In genomic region chr9:69669611-69670550, GRCm38 (mm10) we compare ENCODE assay signal across 8 mouse cellular contexts.
DNase-seq lines count a peak whose midpoint lies in the region; ATAC-seq lines count a peak whose summit lies in the region.

No protein-coding gene starts in this region.

- H3K4me1 ChIP-seq in kidney, embryonic 16.5 days (ENCODE audit: insufficient read depth, low read length): peaks cover 8% of the 10 kb centered on the region; the same call in 1 of the 2 replicates
- H3K4me1 ChIP-seq in forebrain, embryonic 15.5 days: peaks cover 30% of the 10 kb centered on the region
- H3K4me1 ChIP-seq in midbrain, embryonic 15.5 days: peaks cover 30% of the 10 kb centered on the region
- H3K4me1 ChIP-seq in liver, embryonic 11.5 days (replicated peaks; ENCODE audit: control insufficient read depth, insufficient read depth, low read length): no peaks in the 10 kb centered on the region

- DNase-seq in kidney, postnatal 14 days: no peak
- DNase-seq in embryo, embryonic 11 days: peak; percentile 56
- no peak for DNase-seq in liver, embryonic 11.5 days (ENCODE audit: low spot score)
- DNase-seq in frontal cortex, postnatal 10 days (ENCODE audit: low spot score in 2 of 2): no peak
- no peak for DNase-seq in kidney, postnatal 25 days

- peaks cover 6% of the 10 kb centered on the region for H3K9me3 ChIP-seq in kidney, embryonic 16.5 days (ENCODE audit: low read length)
- no peaks in the 10 kb centered on the region for H3K9me3 ChIP-seq in forebrain, embryonic 15.5 days
- H3K9me3 ChIP-seq in midbrain, embryonic 15.5 days: no peaks in the 10 kb centered on the region
- H3K9me3 ChIP-seq in liver, embryonic 11.5 days (ENCODE audit: control insufficient read depth, low read length): no peaks in the 10 kb centered on the region

- no peaks in the 10 kb centered on the region for H3K36me3 ChIP-seq in kidney, embryonic 16.5 days (ENCODE audit: insufficient read depth, low read length)
- no peaks in the 10 kb centered on the region for H3K36me3 ChIP-seq in forebrain, embryonic 15.5 days
- H3K36me3 ChIP-seq in midbrain, embryonic 15.5 days (replicated peaks): no peaks in the 10 kb centered on the region
- H3K36me3 ChIP-seq in liver, embryonic 11.5 days (ENCODE audit: control insufficient read depth, insufficient read depth, low read length): no peaks in the 10 kb centered on the region

- H3K4me2 ChIP-seq in kidney, embryonic 16.5 days (replicated peaks; ENCODE audit: low read depth, low read length): peak overlapping the region; percentile 31; the same call in 1 of the 2 replicates
- peak overlapping the region; percentile 41 for H3K4me2 ChIP-seq in forebrain, embryonic 15.5 days (replicated peaks)
- H3K4me2 ChIP-seq in midbrain, embryonic 15.5 days: peak overlapping the region; percentile 66
- no peak overlapping the region for H3K4me2 ChIP-seq in liver, embryonic 11.5 days

- peak overlapping the region; percentile 27; the same call in 1 of the 2 replicates for H3K4me3 ChIP-seq in kidney, embryonic 16.5 days (ENCODE audit: low read length)
- peak overlapping the region; percentile 27; the same call in 1 of the 2 replicates for H3K4me3 ChIP-seq in forebrain, embryonic 15.5 days
- H3K4me3 ChIP-seq in midbrain, embryonic 15.5 days: peak overlapping the region; percentile 31
- no peak overlapping the region for H3K4me3 ChIP-seq in liver, embryonic 11.5 days (ENCODE audit: low read depth, low read length)

- no peak overlapping the region for H3K27ac ChIP-seq in kidney, embryonic 16.5 days (ENCODE audit: low read length)
- H3K27ac ChIP-seq in forebrain, embryonic 15.5 days (replicated peaks): no peak overlapping the region
- peak overlapping the region; percentile 19; the same call in 1 of the 2 replicates for H3K27ac ChIP-seq in midbrain, embryonic 15.5 days
- H3K27ac ChIP-seq in liver, embryonic 11.5 days (ENCODE audit: low read depth, low read length): no peak overlapping the region

- peaks cover 87% of the 10 kb centered on the region for H3K27me3 ChIP-seq in kidney, embryonic 16.5 days (ENCODE audit: insufficient read depth, low read length)
- H3K27me3 ChIP-seq in forebrain, embryonic 15.5 days: peaks cover 79% of the 10 kb centered on the region
- H3K27me3 ChIP-seq in midbrain, embryonic 15.5 days (replicated peaks): peaks cover 23% of the 10 kb centered on the region
- H3K27me3 ChIP-seq in liver, embryonic 11.5 days (replicated peaks; ENCODE audit: control insufficient read depth, insufficient read depth, low read length): peaks cover 62% of the 10 kb centered on the region

- no peak for ATAC-seq in kidney, embryonic 16.5 days (ENCODE audit: low FRiP score, low TSS enrichment)
- ATAC-seq in forebrain, embryonic 15.5 days (replicated peaks): peak; percentile 65; the same call in 1 of the 2 replicates
- ATAC-seq in midbrain, embryonic 15.5 days (replicated peaks): peak; percentile 45; the same call in 1 of the 2 replicates
- no peak for ATAC-seq in liver, embryonic 11.5 days (replicated peaks; ENCODE audit: low FRiP score)

- 2% methylated on average over 25 of the region's 25 CpGs for WGBS in kidney, embryonic 16.5 days
- 1% methylated on average over 25 of the region's 25 CpGs for WGBS in forebrain, embryonic 15.5 days
- 3% methylated on average over 25 of the region's 25 CpGs for WGBS in midbrain, embryonic 15.5 days
- 5% methylated on average over 25 of the region's 25 CpGs for WGBS in liver, embryonic 11.5 days

- no peak overlapping the region for H3K9ac ChIP-seq in kidney, embryonic 16.5 days (replicated peaks; ENCODE audit: low read length)
- H3K9ac ChIP-seq in forebrain, embryonic 15.5 days (replicated peaks): no peak overlapping the region
- H3K9ac ChIP-seq in midbrain, embryonic 15.5 days: no peak overlapping the region
- H3K9ac ChIP-seq in liver, embryonic 11.5 days (ENCODE audit: low read depth, low read length): no peak overlapping the region

Comparison
In these comparisons a context has a peak if more than half of its experiments do, and no peak if none do; other contexts are left out.
1. ATAC-seq: peak in forebrain, embryonic 15.5 days (single experiment) and midbrain, embryonic 15.5 days (single experiment); none in kidney, embryonic 16.5 days (single experiment) and liver, embryonic 11.5 days (single experiment).